Mouse (Mus musculus) embryo, embryonic 10 days (tissue): ENCODE measurements around the gene Cd38.

Source experiments
- DNase-seq: peaks from one replicate; pipeline ENCODE4 v3.0.0-alpha.2; 2015; ENCODE audit warnings: low spot score

Cd38 gene

GRCm38 (mm10) chr5:43947330-43947977 is 79.1 kb downstream of the Cd38 start:
- DNase-seq, result peak; percentile 5

- DNase-seq, result peak; percentile 81
Measured at GRCm38 (mm10) chr5:43948111-43948743, 79.9 kb downstream of the Cd38 start.

- DNase-seq, result peak; percentile 35
Measured at GRCm38 (mm10) chr5:43948748-43949275, 80.5 kb downstream of the Cd38 start.

- DNase-seq, result no peak
Measured at GRCm38 (mm10) chr5:43953241-43953640, 84.9 kb downstream of the Cd38 start.

- DNase-seq, result no peak
Measured at GRCm38 (mm10) chr5:43959884-43960440, 91.6 kb downstream of the Cd38 start.

GRCm38 (mm10) chr5:43961056-43961455 is 92.7 kb downstream of the Cd38 start:
- no peak for DNase-seq
